ENCODE assay signal across 25 mouse cellular contexts in genomic region chr11:58894456-58894855, GRCm38 (mm10). TPM values are rescaled to one million over a fixed set of nuclear protein-coding genes. Genes with fewer than 3 reads are reported as not detected.
DNase-seq lines count a peak whose midpoint lies in the region; ATAC-seq and TF ChIP-seq lines count a peak whose summit lies in the region.
"Had no signal": no experiment of that assay in that cellular context is flagged by ENCODE, and none has a peak within 500 bp of the region (broad histone marks: within the 10 kb centered on the region; RNA-seq: fewer than 3 reads in every experiment).

No protein-coding gene starts in this region.

- no peak for ATAC-seq in limb, embryonic 14.5 days (ENCODE audit: low FRiP score, low read depth)
- ATAC-seq in stomach, postnatal 0 days (ENCODE audit: low FRiP score, low TSS enrichment) = no peak
- no peak for ATAC-seq in kidney, embryonic 14.5 days (ENCODE audit: low FRiP score, low TSS enrichment)
- ATAC-seq in midbrain, embryonic 15.5 days (replicated peaks) = no peak
- ATAC-seq: forebrain, postnatal 0 days; midbrain, embryonic 13.5 days had no signal

- no peak overlapping the region for H3K4me2 ChIP-seq in limb, embryonic 14.5 days (replicated peaks; ENCODE audit: low read depth, low read length, severe bottlenecking)
- H3K4me2 ChIP-seq in stomach, postnatal 0 days (replicated peaks; ENCODE audit: low read depth) = no peak overlapping the region
- H3K4me2 ChIP-seq in kidney, embryonic 14.5 days (replicated peaks; ENCODE audit: low read depth, low read length) = no peak overlapping the region
- H3K4me2 ChIP-seq in midbrain, embryonic 15.5 days = no peak overlapping the region
- H3K4me2 ChIP-seq: hindbrain, embryonic 15.5 days; kidney, embryonic 15.5 days; limb, embryonic 13.5 days; liver, embryonic 13.5 days; midbrain, embryonic 13.5 days had no signal

- peak; percentile 19; the same call in 1 of the 2 replicates for TF ChIP-seq CTCF in stomach, postnatal 0 days (IDR thresholded peaks at IDR 0.05; ENCODE audit: low read depth)

- TF ChIP-seq EP300 in stomach, postnatal 0 days (optimal IDR thresholded peaks at IDR 0.05) = no peak

- no peak overlapping the region for H3K4me3 ChIP-seq in limb, embryonic 14.5 days (replicated peaks; ENCODE audit: low read length)
- H3K4me3 ChIP-seq in limb, embryonic 10.5 days = no peak overlapping the region
- H3K4me3 ChIP-seq in stomach, postnatal 0 days (ENCODE audit: low read depth, low read length) = no peak overlapping the region
- no peak overlapping the region for H3K4me3 ChIP-seq in kidney, embryonic 14.5 days (ENCODE audit: low read length)
- no peak overlapping the region for H3K4me3 ChIP-seq in midbrain, embryonic 15.5 days
- H3K4me3 ChIP-seq: forebrain, embryonic 10.5 days; hindbrain, embryonic 15.5 days; kidney, embryonic 15.5 days; limb, embryonic 13.5 days; liver, embryonic 13.5 days; megakaryocyte, embryonic 14.5 days; midbrain, embryonic 13.5 days had no signal

- no peak overlapping the region for H3K9ac ChIP-seq in limb, embryonic 14.5 days (ENCODE audit: low read depth, low read length, severe bottlenecking)
- no peak overlapping the region for H3K9ac ChIP-seq in stomach, postnatal 0 days (ENCODE audit: low read length)
- no peak overlapping the region for H3K9ac ChIP-seq in kidney, embryonic 14.5 days (ENCODE audit: low read depth, low read length)
- H3K9ac ChIP-seq in midbrain, embryonic 15.5 days = no peak overlapping the region
- H3K9ac ChIP-seq: forebrain, postnatal 0 days; hindbrain, embryonic 15.5 days; kidney, embryonic 15.5 days; limb, embryonic 13.5 days; liver, embryonic 13.5 days; midbrain, embryonic 13.5 days had no signal

- H3K36me3 ChIP-seq in limb, embryonic 14.5 days (ENCODE audit: control insufficient read depth, insufficient read depth, low read length) = peaks cover 72% of the 10 kb centered on the region
- H3K36me3 ChIP-seq in limb, embryonic 10.5 days = peaks cover 83% of the 10 kb centered on the region
- H3K36me3 ChIP-seq in stomach, postnatal 0 days (ENCODE audit: control insufficient read depth, insufficient read depth, low read length) = peaks cover 12% of the 10 kb centered on the region
- H3K36me3 ChIP-seq in kidney, embryonic 14.5 days (ENCODE audit: control insufficient read depth, insufficient read depth, low read length) = peaks cover 70% of the 10 kb centered on the region
- H3K36me3 ChIP-seq in midbrain, embryonic 15.5 days (replicated peaks) = peaks cover 37% of the 10 kb centered on the region

- no peaks in the 10 kb centered on the region for H3K27me3 ChIP-seq in limb, embryonic 14.5 days (ENCODE audit: control insufficient read depth, insufficient read depth, low read length)
- H3K27me3 ChIP-seq in limb, embryonic 10.5 days (ENCODE audit: low read depth, poor library complexity, severe bottlenecking) = no peaks in the 10 kb centered on the region
- H3K27me3 ChIP-seq in stomach, postnatal 0 days (ENCODE audit: control insufficient read depth, insufficient read depth, low read length) = no peaks in the 10 kb centered on the region
- no peaks in the 10 kb centered on the region for H3K27me3 ChIP-seq in kidney, embryonic 14.5 days (ENCODE audit: control insufficient read depth, insufficient read depth, low read length)
- no peaks in the 10 kb centered on the region for H3K27me3 ChIP-seq in midbrain, embryonic 15.5 days (replicated peaks)
- H3K27me3 ChIP-seq: hindbrain, embryonic 15.5 days; kidney, embryonic 15.5 days; limb, embryonic 13.5 days; liver, embryonic 13.5 days; megakaryocyte, embryonic 14.5 days; midbrain, embryonic 13.5 days had no signal

- 46% methylated on average over 6 of the region's 6 CpGs for WGBS in limb, embryonic 14.5 days
- WGBS in limb, embryonic 10.5 days = 53% methylated on average over 6 of the region's 6 CpGs
- 60% methylated on average over 6 of the region's 6 CpGs for WGBS in stomach, postnatal 0 days
- WGBS in kidney, embryonic 14.5 days = 67% methylated on average over 6 of the region's 6 CpGs
- 79% methylated on average over 6 of the region's 6 CpGs for WGBS in midbrain, embryonic 15.5 days

- no peak overlapping the region for H3K27ac ChIP-seq in limb, embryonic 14.5 days (replicated peaks; ENCODE audit: low read depth, low read length)
- no peak overlapping the region for H3K27ac ChIP-seq in limb, embryonic 10.5 days
- no peak overlapping the region for H3K27ac ChIP-seq in stomach, postnatal 0 days (replicated peaks)
- H3K27ac ChIP-seq in kidney, embryonic 14.5 days (ENCODE audit: low read depth, low read length) = no peak overlapping the region
- no peak overlapping the region for H3K27ac ChIP-seq in midbrain, embryonic 15.5 days
- H3K27ac ChIP-seq: forebrain, embryonic 10.5 days; hindbrain, embryonic 15.5 days; kidney, embryonic 15.5 days; limb, embryonic 13.5 days; liver, embryonic 13.5 days; midbrain, embryonic 13.5 days had no signal

- TF ChIP-seq POLR2A in limb, embryonic 14.5 days (IDR thresholded peaks at IDR 0.05; ENCODE audit: borderline replicate concordance, extremely low read depth, insufficient read depth, insufficient read length) = no peak

- peak; percentile 17 for DNase-seq in limb, embryonic 14.5 days (ENCODE audit: low spot score)
- DNase-seq in limb, embryonic 10.5 days (ENCODE audit: low spot score) = no peak
- DNase-seq in brain, adult 2 months (ENCODE audit: low read depth, low spot score) = peak; percentile 22
- no peak for DNase-seq in stomach, postnatal 0 days (ENCODE audit: low spot score)
- peak; percentile 58 for DNase-seq in thymus, postnatal 25 days
- no peak for DNase-seq in testis, postnatal 14 days (ENCODE audit: low spot score)
- DNase-seq: adrenal gland, adult 2 months; embryo, embryonic 11 days; forebrain, postnatal 0 days; heart, postnatal 4 days; kidney, postnatal 36 days; layer of hippocampus, postnatal 36 days; liver, embryonic 13.5 days; lung, adult 2 months had no signal

- no peaks in the 10 kb centered on the region for H3K9me3 ChIP-seq in limb, embryonic 14.5 days (ENCODE audit: control insufficient read depth, low read length)
- no peaks in the 10 kb centered on the region for H3K9me3 ChIP-seq in limb, embryonic 10.5 days (replicated peaks)
- H3K9me3 ChIP-seq in stomach, postnatal 0 days (ENCODE audit: control insufficient read depth, low read length) = no peaks in the 10 kb centered on the region
- no peaks in the 10 kb centered on the region for H3K9me3 ChIP-seq in kidney, embryonic 14.5 days (ENCODE audit: control insufficient read depth, low read length)
- H3K9me3 ChIP-seq in midbrain, embryonic 15.5 days = no peaks in the 10 kb centered on the region
- H3K9me3 ChIP-seq: forebrain, embryonic 10.5 days; hindbrain, embryonic 15.5 days; kidney, embryonic 15.5 days; limb, embryonic 13.5 days; liver, embryonic 13.5 days; midbrain, embryonic 13.5 days had no signal

- no peaks in the 10 kb centered on the region for H3K4me1 ChIP-seq in limb, embryonic 14.5 days (ENCODE audit: control insufficient read depth, insufficient read depth, low read length)
- H3K4me1 ChIP-seq in limb, embryonic 10.5 days = no peaks in the 10 kb centered on the region
- H3K4me1 ChIP-seq in stomach, postnatal 0 days (replicated peaks; ENCODE audit: control insufficient read depth, insufficient read depth) = no peaks in the 10 kb centered on the region
- H3K4me1 ChIP-seq in kidney, embryonic 14.5 days (ENCODE audit: control insufficient read depth, insufficient read depth, low read length) = no peaks in the 10 kb centered on the region
- H3K4me1 ChIP-seq in midbrain, embryonic 15.5 days = peaks cover 3% of the 10 kb centered on the region; the same call in 1 of the 2 replicates
- H3K4me1 ChIP-seq: forebrain, embryonic 10.5 days; kidney, embryonic 15.5 days; limb, embryonic 13.5 days had no signal

RNA-seq across cellular contexts. Expression of gene Zfp39, which starts 9.6 kb away (rescaled TPM):
- polyA plus RNA-seq in limb, embryonic 14.5 days (2012; rRNA removed) = 5.0 and 6.4 TPM in 2 replicates
- polyA plus RNA-seq in limb, embryonic 14.5 days (2014; fragmentation: Nextera tagmentation; extraction: Ambion mirVana) = 7.4 and 7.7 TPM in 2 replicates
- polyA plus RNA-seq in limb, embryonic 10.5 days (2016; fragmentation: Nextera tagmentation; extraction: Ambion mirVana) = 5.7 and 6.9 TPM in 2 replicates
- polyA plus RNA-seq in stomach, postnatal 0 days (2015; fragmentation: Nextera tagmentation; extraction: Ambion mirVana) = 1.6 and 1.9 TPM in 2 replicates
- 5.0 and 9.6 TPM in 2 replicates for polyA plus RNA-seq in kidney, embryonic 14.5 days (2014; fragmentation: Nextera tagmentation; extraction: Ambion mirVana)
- polyA plus RNA-seq in midbrain, embryonic 15.5 days (2015; fragmentation: Nextera tagmentation; extraction: Ambion mirVana) = 7.1 TPM in 2 replicates

RNA-seq across cellular contexts. Expression of gene Btnl10, which starts 23.3 kb away (rescaled TPM):
- polyA plus RNA-seq in limb, embryonic 14.5 days (2012; rRNA removed) = 0.04 and 0.05 TPM in 2 replicates
- polyA plus RNA-seq in limb, embryonic 14.5 days (2014; fragmentation: Nextera tagmentation; extraction: Ambion mirVana) = not detected in 2 replicates
- 0.05 TPM in 1 of 2 replicates, not detected in the other for polyA plus RNA-seq in limb, embryonic 10.5 days (2016; fragmentation: Nextera tagmentation; extraction: Ambion mirVana)
- 0.04 TPM in 1 of 2 replicates, not detected in the other for polyA plus RNA-seq in stomach, postnatal 0 days (2015; fragmentation: Nextera tagmentation; extraction: Ambion mirVana)
- polyA plus RNA-seq in kidney, embryonic 14.5 days (2014; fragmentation: Nextera tagmentation; extraction: Ambion mirVana) = 0.09 TPM in 1 of 2 replicates, not detected in the other
- not detected in 2 replicates for polyA plus RNA-seq in midbrain, embryonic 15.5 days (2015; fragmentation: Nextera tagmentation; extraction: Ambion mirVana)
- polyA plus RNA-seq: adrenal gland, adult 2 months; forebrain, postnatal 0 days; heart, embryonic 16.5 days; hindbrain, embryonic 15.5 days; limb, embryonic 13.5 days; midbrain, embryonic 13.5 days; neural tube, embryonic 11.5 days; small intestine, adult 2 months had no signal

RNA-seq across cellular contexts. Expression of gene 2810021J22Rik, which starts 27.4 kb away (rescaled TPM):
- 5.5 and 5.7 TPM in 2 replicates for polyA plus RNA-seq in limb, embryonic 14.5 days (2012; rRNA removed)
- 7.8 and 9.2 TPM in 2 replicates for polyA plus RNA-seq in limb, embryonic 14.5 days (2014; fragmentation: Nextera tagmentation; extraction: Ambion mirVana)
- polyA plus RNA-seq in limb, embryonic 10.5 days (2016; fragmentation: Nextera tagmentation; extraction: Ambion mirVana) = 8.6 and 10.9 TPM in 2 replicates
- 2.6 and 3.2 TPM in 2 replicates for polyA plus RNA-seq in stomach, postnatal 0 days (2015; fragmentation: Nextera tagmentation; extraction: Ambion mirVana)
- polyA plus RNA-seq in kidney, embryonic 14.5 days (2014; fragmentation: Nextera tagmentation; extraction: Ambion mirVana) = 6.4 and 8.8 TPM in 2 replicates
- 14.1 and 14.2 TPM in 2 replicates for polyA plus RNA-seq in midbrain, embryonic 15.5 days (2015; fragmentation: Nextera tagmentation; extraction: Ambion mirVana)

RNA-seq across cellular contexts. Expression of gene Rnf187, which starts 44.3 kb away (rescaled TPM):
- polyA plus RNA-seq in limb, embryonic 14.5 days (2012; rRNA removed) = 248 and 327 TPM in 2 replicates
- polyA plus RNA-seq in limb, embryonic 14.5 days (2014; fragmentation: Nextera tagmentation; extraction: Ambion mirVana) = 284 and 312 TPM in 2 replicates
- 222 and 238 TPM in 2 replicates for polyA plus RNA-seq in limb, embryonic 10.5 days (2016; fragmentation: Nextera tagmentation; extraction: Ambion mirVana)
- polyA plus RNA-seq in stomach, postnatal 0 days (2015; fragmentation: Nextera tagmentation; extraction: Ambion mirVana) = 136 and 140 TPM in 2 replicates
- polyA plus RNA-seq in kidney, embryonic 14.5 days (2014; fragmentation: Nextera tagmentation; extraction: Ambion mirVana) = 229 and 304 TPM in 2 replicates
- polyA plus RNA-seq in midbrain, embryonic 15.5 days (2015; fragmentation: Nextera tagmentation; extraction: Ambion mirVana) = 626 and 662 TPM in 2 replicates

RNA-seq across cellular contexts. Expression of gene Gm12258, which starts 47.5 kb away (rescaled TPM):
- 12.5 and 16.2 TPM in 2 replicates for polyA plus RNA-seq in limb, embryonic 14.5 days (2012; rRNA removed)
- polyA plus RNA-seq in limb, embryonic 14.5 days (2014; fragmentation: Nextera tagmentation; extraction: Ambion mirVana) = 10.7 and 10.9 TPM in 2 replicates
- 7.8 and 11.0 TPM in 2 replicates for polyA plus RNA-seq in limb, embryonic 10.5 days (2016; fragmentation: Nextera tagmentation; extraction: Ambion mirVana)
- polyA plus RNA-seq in stomach, postnatal 0 days (2015; fragmentation: Nextera tagmentation; extraction: Ambion mirVana) = 2.4 and 2.6 TPM in 2 replicates
- polyA plus RNA-seq in kidney, embryonic 14.5 days (2014; fragmentation: Nextera tagmentation; extraction: Ambion mirVana) = 5.9 and 10.7 TPM in 2 replicates
- 24.7 and 25.4 TPM in 2 replicates for polyA plus RNA-seq in midbrain, embryonic 15.5 days (2015; fragmentation: Nextera tagmentation; extraction: Ambion mirVana)

Comparison
In these comparisons a context has a peak if more than half of its experiments do, and no peak if none do; other contexts are left out.
1. DNase-seq: peak in limb, embryonic 14.5 days (single experiment), brain, adult 2 months (single experiment) and thymus, postnatal 25 days (single experiment); none in limb, embryonic 10.5 days (single experiment), stomach, postnatal 0 days (single experiment) and testis, postnatal 14 days (single experiment).